Mouse (Mus musculus) liver, postnatal 0 days (tissue): Measurements from ENCODE around the gene Naa20.

Experiments used
- CTCF ChIP-seq: sonication (generic); IDR thresholded peaks from 2 replicates; pipeline ENCODE4 v1.5.1; 2016; ENCODE audit warnings: antibody characterized with exemption, low read depth
- EP300 ChIP-seq: IDR thresholded peaks from 2 replicates; pipeline ENCODE4 v1.6.1; 2016; ENCODE audit warnings: antibody characterized with exemption, low read depth, mild to moderate bottlenecking

- TF ChIP-seq CTCF (no peak), EP300 (no peak)
Observed at GRCm38 (mm10) chr2:145880887-145881747, 20.8 kb upstream of the Naa20 start.
